In genomic region chr4:120925386-120925785, GRCm38 (mm10) we compare ENCODE assay signal across 8 mouse cellular contexts. TPM values are rescaled to one million over a fixed set of nuclear protein-coding genes. Genes with fewer than 3 reads are reported as not detected.
DNase-seq lines count a peak whose midpoint lies in the region; ATAC-seq and TF ChIP-seq lines count a peak whose summit lies in the region.

No protein-coding gene starts in this region.

- peak; percentile 72; the same call in 1 of the 2 replicates for ATAC-seq in heart, embryonic 12.5 days (ENCODE audit: insufficient number of reproducible peaks, low FRiP score)
- peak; percentile 18; the same call in 1 of the 2 replicates for ATAC-seq in kidney, postnatal 0 days (replicated peaks; ENCODE audit: low FRiP score, low read depth)

- H3K4me3 ChIP-seq in ES-Bruce4 (ENCODE audit: low read depth, low read length) = no peak overlapping the region
- peak overlapping the region; percentile 89 for H3K4me3 ChIP-seq in heart, embryonic 12.5 days
- peak overlapping the region; percentile 64 for H3K4me3 ChIP-seq in kidney, postnatal 0 days (replicated peaks; ENCODE audit: low read depth, low read length)

- no peak for TF ChIP-seq POLR2A in ES-Bruce4 (IDR thresholded peaks at IDR 0.05; ENCODE audit: insufficient read depth, low read length)

- H3K9me3 ChIP-seq in ES-Bruce4 (replicated peaks; ENCODE audit: control insufficient read depth, insufficient read depth, low read length, poor library complexity, severe bottlenecking) = no peaks in the 10 kb centered on the region
- peaks cover 5% of the 10 kb centered on the region for H3K9me3 ChIP-seq in heart, embryonic 12.5 days (replicated peaks)
- H3K9me3 ChIP-seq in kidney, postnatal 0 days (replicated peaks; ENCODE audit: low read length) = no peaks in the 10 kb centered on the region

- no peaks in the 10 kb centered on the region for H3K4me1 ChIP-seq in ES-Bruce4 (ENCODE audit: control insufficient read depth, insufficient read depth, low read length)
- 0 out of 2 replicates have a peak, but pooled peaks cover 11% of the 10 kb centered on the region for H3K4me1 ChIP-seq in heart, embryonic 12.5 days (replicated peaks)
- no peaks in the 10 kb centered on the region for H3K4me1 ChIP-seq in kidney, postnatal 0 days (replicated peaks; ENCODE audit: insufficient read depth, low read length)

- TF ChIP-seq CTCF in ES-Bruce4 (IDR thresholded peaks at IDR 0.05; ENCODE audit: low read depth, low read length) = no peak
- TF ChIP-seq CTCF in kidney, postnatal 0 days (IDR thresholded peaks at IDR 0.05; ENCODE audit: low read depth) = peak; percentile 49

- no peak for TF ChIP-seq EP300 in ES-Bruce4 (IDR thresholded peaks at IDR 0.05; ENCODE audit: insufficient read depth, low read depth, low read length)

- peak; percentile 59 for DNase-seq in adrenal gland, adult 2 months
- no peak for DNase-seq in adrenal gland, postnatal 4 days (ENCODE audit: low spot score in 2 of 2)
- DNase-seq in cerebellum, postnatal 36 days = peak; percentile 34 to 35
- peak; percentile 64 for DNase-seq in kidney, postnatal 0 days (ENCODE audit: low spot score)
- DNase-seq in lung, postnatal 36 days = peak; percentile 75
- DNase-seq in spleen, postnatal 36 days (ENCODE audit: low spot score in 2 of 2) = peak; percentile 71 to 80

- no peaks in the 10 kb centered on the region for H3K27me3 ChIP-seq in ES-Bruce4 (ENCODE audit: control insufficient read depth, insufficient read depth, low read length, poor library complexity, severe bottlenecking)
- H3K27me3 ChIP-seq in heart, embryonic 12.5 days (replicated peaks) = no peaks in the 10 kb centered on the region
- H3K27me3 ChIP-seq in kidney, postnatal 0 days (ENCODE audit: insufficient read depth, low read length) = no peaks in the 10 kb centered on the region

- 19% methylated on average over 3 of the region's 3 CpGs for WGBS in heart, embryonic 12.5 days
- WGBS in kidney, postnatal 0 days = 8% methylated on average over 3 of the region's 3 CpGs

- H3K4me2 ChIP-seq in heart, embryonic 12.5 days = peak overlapping the region; percentile 78
- peak overlapping the region; percentile 79 for H3K4me2 ChIP-seq in kidney, postnatal 0 days (ENCODE audit: low read length)

- no peak overlapping the region for H3K27ac ChIP-seq in ES-Bruce4 (ENCODE audit: insufficient read depth, low read length)
- H3K27ac ChIP-seq in heart, embryonic 12.5 days (ENCODE audit: poor library complexity, severe bottlenecking) = peak overlapping the region; percentile 90
- peak overlapping the region; percentile 92 for H3K27ac ChIP-seq in kidney, postnatal 0 days

- H3K9ac ChIP-seq in ES-Bruce4 (ENCODE audit: low read depth, poor library complexity, severe bottlenecking) = peak overlapping the region; percentile 59
- H3K9ac ChIP-seq in heart, embryonic 12.5 days = peak overlapping the region; percentile 77
- H3K9ac ChIP-seq in kidney, postnatal 0 days (ENCODE audit: low read depth, low read length) = peak overlapping the region; percentile 78

- H3K36me3 ChIP-seq in ES-Bruce4 (ENCODE audit: control insufficient read depth, insufficient read depth, low read length, poor library complexity, severe bottlenecking) = peaks cover 7% of the 10 kb centered on the region
- H3K36me3 ChIP-seq in heart, embryonic 12.5 days = peaks cover 29% of the 10 kb centered on the region
- H3K36me3 ChIP-seq in kidney, postnatal 0 days (ENCODE audit: insufficient read depth, low read length) = peaks cover 13% of the 10 kb centered on the region; the same call in 1 of the 2 replicates

RNA-seq across cellular contexts. Expression of gene Exo5, which starts 0.6 kb away (rescaled TPM):
- total RNA-seq in adrenal gland, adult 2 months (2021) = 10 to 100 TPM in 1 of 2 experiments, 1 to 10 TPM in 1; 6.9 to 10.2 TPM
- 0.80 and 1.4 TPM in 2 replicates for polyA plus RNA-seq in adrenal gland, adult 2 months (2012; rRNA removed)
- 10 to 100 TPM; 17.0 TPM for total RNA-seq in adrenal gland, postnatal 4 days (2021)
- 14.0 and 17.0 TPM in 2 replicates for polyA plus RNA-seq in ES-Bruce4 (2011; ENCODE audit: insufficient read depth, insufficient read length, low read depth, missing spikeins)
- 11.9 and 13.1 TPM in 2 replicates for polyA plus RNA-seq in heart, embryonic 12.5 days (2016; fragmentation: Nextera tagmentation; extraction: Ambion mirVana)
- polyA plus RNA-seq in kidney, postnatal 0 days (2015; fragmentation: Nextera tagmentation; extraction: Ambion mirVana) = 20.4 and 21.1 TPM in 2 replicates

RNA-seq across cellular contexts. Expression of gene Zfp69, which starts 26.1 kb away (rescaled TPM):
- total RNA-seq in adrenal gland, adult 2 months (2021) = 1 to 10 TPM; 1.5 to 3.2 TPM
- polyA plus RNA-seq in adrenal gland, adult 2 months (2012; rRNA removed) = 3.5 and 3.7 TPM in 2 replicates
- 1 to 10 TPM; 5.8 to 6.7 TPM for total RNA-seq in adrenal gland, postnatal 4 days (2021)
- polyA plus RNA-seq in ES-Bruce4 (2011; ENCODE audit: insufficient read depth, insufficient read length, low read depth, missing spikeins) = 2.9 and 3.2 TPM in 2 replicates
- 14.5 and 16.5 TPM in 2 replicates for polyA plus RNA-seq in heart, embryonic 12.5 days (2016; fragmentation: Nextera tagmentation; extraction: Ambion mirVana)
- 6.0 and 6.7 TPM in 2 replicates for polyA plus RNA-seq in kidney, postnatal 0 days (2015; fragmentation: Nextera tagmentation; extraction: Ambion mirVana)

Comparison
In these comparisons a context has a peak if more than half of its experiments do, and no peak if none do; other contexts are left out.
1. DNase-seq: peak in adrenal gland, adult 2 months (single experiment), cerebellum, postnatal 36 days (2 of 2), kidney, postnatal 0 days (single experiment), lung, postnatal 36 days (single experiment) and spleen, postnatal 36 days (2 of 2); none in adrenal gland, postnatal 4 days (0 of 2).
2. Peak in every context shown above with its lines, with median percentiles within 50 percentile points of each other: H3K9ac ChIP-seq.